Mouse (Mus musculus): ENCODE results near the gene Golga7b. TPM values are rescaled to one million over a fixed set of nuclear protein-coding genes. Genes with fewer than 3 reads are reported as not detected.

Gene Golga7b
- total and polyA plus RNA-seq, 3 experiments = 0.27 to 2.0 TPM; not detected in 1

DNA sequence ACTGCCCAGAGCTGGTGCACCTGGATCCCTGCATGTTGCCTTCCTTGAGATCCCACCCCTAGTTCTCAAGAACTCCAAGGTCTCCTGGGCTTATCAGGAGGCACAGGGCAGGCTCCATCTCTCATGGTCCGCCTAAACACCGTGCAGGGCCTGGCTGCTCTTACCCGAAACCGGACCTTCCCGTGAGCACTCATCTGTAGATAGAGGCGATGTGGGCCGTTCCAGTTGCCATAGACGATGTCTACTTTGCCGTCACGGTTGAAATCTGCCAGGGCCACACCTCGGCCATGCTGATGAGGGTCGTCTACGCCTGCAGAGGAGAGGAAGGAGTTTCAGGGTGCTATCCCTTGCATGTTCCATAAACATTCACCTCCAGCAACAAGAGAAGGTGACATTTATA is 57.1 kb downstream of the Golga7b start:
- no peak for DNase-seq (ENCODE audit: low read depth, low spot score)
- no peak overlapping the region for H3K9ac ChIP-seq (ENCODE audit: control insufficient read depth, low read depth, low read length, poor library complexity, severe bottlenecking)
- no peak overlapping the region for H3K4me3 ChIP-seq (ENCODE audit: control insufficient read depth in 1 of 2, insufficient read depth in 1 of 2, low read depth in 2 of 2, low read length in 2 of 2)
- H3K27me3 ChIP-seq (ENCODE audit: control insufficient read depth in 1 of 2, insufficient read depth in 2 of 2, low read length in 2 of 2) = no peaks in the 10 kb centered on the region
- no peaks in the 10 kb centered on the region for H3K9me3 ChIP-seq (replicated peaks; ENCODE audit: insufficient read depth, low read length)
- TF ChIP-seq HCFC1 (IDR thresholded peaks at IDR 0.05; ENCODE audit: low read depth, low read length) = no peak
- no peak for TF ChIP-seq MAZ (IDR thresholded peaks at IDR 0.05; ENCODE audit: low read depth, low read length)
- TF ChIP-seq ETS1 (IDR thresholded peaks at IDR 0.05; ENCODE audit: low read depth, low read length) = no peak
- TF ChIP-seq ELF1 (IDR thresholded peaks at IDR 0.05; ENCODE audit: low read depth, low read length) = no peak
- no peak for TF ChIP-seq CTCF (IDR thresholded peaks at IDR 0.05 in 2 of 3, conservative IDR thresholded peaks at IDR 0.05 in 1 of 3; ENCODE audit: control insufficient read depth in 1 of 3, insufficient read depth in 1 of 3, low read depth in 2 of 3, low read length in 3 of 3, poor library complexity in 1 of 3, severe bottlenecking in 1 of 3)
- no peaks in the 10 kb centered on the region for H3K79me2 ChIP-seq (ENCODE audit: control insufficient read depth, insufficient read depth, low read length, poor library complexity)
- peaks cover 2 to 15% of the 10 kb centered on the region in 2 experiments; a peak in 3 of 4 replicates for H3K4me1 ChIP-seq (ENCODE audit: control insufficient read depth in 1 of 2, insufficient read depth in 2 of 2, low read length in 2 of 2)
- no peak overlapping the region for H3K27ac ChIP-seq (ENCODE audit: control insufficient read depth, low read depth, low read length)
- no peaks in the 10 kb centered on the region; a peak in 1 of 4 replicates for H3K36me3 ChIP-seq (ENCODE audit: control insufficient read depth in 1 of 2, insufficient read depth in 2 of 2, low read length in 2 of 2)

DNA sequence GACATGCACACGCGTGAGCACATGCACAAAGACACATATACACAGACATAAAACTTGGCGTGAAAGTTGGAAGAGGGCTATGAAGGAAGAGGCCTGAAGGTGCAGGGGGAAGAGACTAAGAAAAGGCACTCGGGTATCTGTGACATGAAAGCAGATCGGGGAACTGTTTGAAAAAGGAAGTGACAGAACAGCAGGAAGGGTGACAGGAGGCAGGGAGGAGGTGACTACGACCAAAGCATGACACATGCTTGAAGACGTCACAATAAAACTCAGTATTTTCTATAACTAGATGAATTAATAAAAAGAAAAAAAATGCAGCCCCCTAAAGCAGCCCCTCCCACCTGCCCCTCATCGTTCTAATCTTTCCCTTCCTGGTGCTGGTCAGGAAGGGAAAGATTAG is 58.4 kb downstream of the Golga7b start:
- H3K27me3 ChIP-seq (ENCODE audit: control insufficient read depth in 1 of 2, insufficient read depth in 2 of 2, low read length in 2 of 2) = no peaks in the 10 kb centered on the region
- TF ChIP-seq POLR2A (IDR thresholded peaks at IDR 0.05; ENCODE audit: control insufficient read depth in 1 of 2, insufficient read depth in 1 of 2, low read depth in 1 of 2, low read length in 2 of 2, poor library complexity in 1 of 2) (no peak), SMC3 (IDR thresholded peaks at IDR 0.05; ENCODE audit: low read depth, low read length) (no peak), RAD21 (IDR thresholded peaks at IDR 0.05; ENCODE audit: low read depth, low read length) (no peak), ELF1 (IDR thresholded peaks at IDR 0.05; ENCODE audit: low read depth, low read length) (no peak), HCFC1 (IDR thresholded peaks at IDR 0.05; ENCODE audit: low read depth, low read length) (no peak), MYB (IDR thresholded peaks at IDR 0.05; ENCODE audit: low read depth, low read length) (no peak), MAX (IDR thresholded peaks at IDR 0.05; ENCODE audit: low read length) (peak; percentile 71), MXI1 (IDR thresholded peaks at IDR 0.05; ENCODE audit: low read depth, low read length) (peak; percentile 75), KAT2A (conservative IDR thresholded peaks at IDR 0.05; ENCODE audit: low read depth, low read length) (no peak), SIN3A (IDR thresholded peaks at IDR 0.05; ENCODE audit: low read length) (peak; percentile 44; the same call in 1 of the 2 replicates)
- peaks cover 2 to 15% of the 10 kb centered on the region in 2 experiments; a peak in 3 of 4 replicates for H3K4me1 ChIP-seq (ENCODE audit: control insufficient read depth in 1 of 2, insufficient read depth in 2 of 2, low read length in 2 of 2)
- H3K27ac ChIP-seq (ENCODE audit: control insufficient read depth, low read depth, low read length) = no peak overlapping the region
- no peaks in the 10 kb centered on the region; a peak in 1 of 4 replicates for H3K36me3 ChIP-seq (ENCODE audit: control insufficient read depth in 1 of 2, insufficient read depth in 2 of 2, low read length in 2 of 2)
- H3K9me3 ChIP-seq (replicated peaks; ENCODE audit: insufficient read depth, low read length) = no peaks in the 10 kb centered on the region
- no peaks in the 10 kb centered on the region for H3K79me2 ChIP-seq (ENCODE audit: control insufficient read depth, insufficient read depth, low read length, poor library complexity)
- peak overlapping the region in 1 of 2 experiments; percentile 6; a peak in 1 of 4 replicates for H3K4me3 ChIP-seq (ENCODE audit: control insufficient read depth in 1 of 2, insufficient read depth in 1 of 2, low read depth in 2 of 2, low read length in 2 of 2)
- DNase-seq (ENCODE audit: low read depth, low spot score) = peak; percentile 57
- H3K9ac ChIP-seq (ENCODE audit: control insufficient read depth, low read depth, low read length, poor library complexity, severe bottlenecking) = no peak overlapping the region

- Histone ChIP-seq H3K9me3 (replicated peaks; ENCODE audit: insufficient read depth, low read length) (no peaks in the 10 kb centered on the region), H3K79me2 (ENCODE audit: control insufficient read depth, insufficient read depth, low read length, poor library complexity) (no peaks in the 10 kb centered on the region), H3K27ac (ENCODE audit: control insufficient read depth, low read depth, low read length) (no peak overlapping the region), H3K36me3 (ENCODE audit: control insufficient read depth in 1 of 2, insufficient read depth in 2 of 2, low read length in 2 of 2) (no peaks in the 10 kb centered on the region; a peak in 1 of 4 replicates), H3K9ac (ENCODE audit: control insufficient read depth, low read depth, low read length, poor library complexity, severe bottlenecking) (no peak overlapping the region), H3K4me3 (ENCODE audit: control insufficient read depth in 1 of 2, insufficient read depth in 1 of 2, low read depth in 2 of 2, low read length in 2 of 2) (peak overlapping the region in 1 of 2 experiments; percentile 6; a peak in 1 of 4 replicates), H3K27me3 (ENCODE audit: control insufficient read depth in 1 of 2, insufficient read depth in 2 of 2, low read length in 2 of 2) (no peaks in the 10 kb centered on the region), H3K4me1 (ENCODE audit: control insufficient read depth in 1 of 2, insufficient read depth in 2 of 2, low read length in 2 of 2) (peaks cover 2 to 15% of the 10 kb centered on the region in 2 experiments; a peak in 3 of 4 replicates)
- peak; percentile 36 for DNase-seq (ENCODE audit: low read depth, low spot score)
- no peak for TF ChIP-seq MEF2A (IDR thresholded peaks at IDR 0.05; ENCODE audit: extremely low read depth, insufficient replicate concordance, low read depth, low read length, poor library complexity, severe bottlenecking)
- TF ChIP-seq CHD2 (IDR thresholded peaks at IDR 0.05; ENCODE audit: low read length) = no peak
- no peak for TF ChIP-seq RCOR1 (IDR thresholded peaks at IDR 0.05; ENCODE audit: low read depth, low read length)
- TF ChIP-seq ELF1 (IDR thresholded peaks at IDR 0.05; ENCODE audit: low read depth, low read length) = no peak
- TF ChIP-seq SIN3A (IDR thresholded peaks at IDR 0.05; ENCODE audit: low read length) = no peak
- TF ChIP-seq HCFC1 (IDR thresholded peaks at IDR 0.05; ENCODE audit: low read depth, low read length) = no peak
- TF ChIP-seq BHLHE40 (IDR thresholded peaks at IDR 0.05; ENCODE audit: borderline replicate concordance, low read depth, low read length) = no peak
- TF ChIP-seq TAL1 (IDR thresholded peaks at IDR 0.05; ENCODE audit: low read length) = no peak
- TF ChIP-seq MAX (IDR thresholded peaks at IDR 0.05; ENCODE audit: low read length) = no peak
These were observed 58.8 kb downstream of the Golga7b start for GRCm38 (mm10) chr19:42306202-42306601.
